ENCODE assay signal across 26 mouse cellular contexts in genomic region chr13:40906528-40906927, GRCm38 (mm10). TPM values are rescaled to one million over a fixed set of nuclear protein-coding genes. Genes with fewer than 3 reads are reported as not detected.
DNase-seq lines count a peak whose midpoint lies in the region; ATAC-seq and TF ChIP-seq lines count a peak whose summit lies in the region.
"Had no signal": no experiment of that assay in that cellular context is flagged by ENCODE, and none has a peak within 500 bp of the region (broad histone marks: within the 10 kb centered on the region; RNA-seq: fewer than 3 reads in every experiment).

No protein-coding gene starts in this region.

- DNase-seq in intestine, embryonic 14.5 days (ENCODE audit: low spot score) = no peak
- DNase-seq in kidney, postnatal 36 days = no peak
- DNase-seq in R1 (ENCODE audit: low read depth, low spot score) = peak; percentile 63
- DNase-seq in thymus, postnatal 4 days = no peak
- no peak for DNase-seq in cerebellum, adult 18-20 months
- DNase-seq: adrenal gland, postnatal 10 days; adrenal gland, postnatal 36 days; cerebellum, adult 11 months; cerebellum, adult 8-10 months; cerebellum, postnatal 10 days; cerebellum, postnatal 36 days; embryo, embryonic 11 days; gastrocnemius, postnatal 10 days; gastrocnemius, postnatal 36 days; heart, adult 11 months had no signal

- WGBS in intestine, embryonic 14.5 days = 87% methylated on average over 7 of the region's 7 CpGs
- WGBS in intestine, embryonic 15.5 days = 80% methylated on average over 7 of the region's 7 CpGs
- WGBS in kidney, embryonic 15.5 days = 85% methylated on average over 7 of the region's 7 CpGs

- TF ChIP-seq CTCF in E14TG2a.4 (conservative IDR thresholded peaks at IDR 0.05; ENCODE audit: low read length) = no peak

- ATAC-seq in intestine, embryonic 14.5 days (replicated peaks; ENCODE audit: low FRiP score, low TSS enrichment, low read depth) = no peak
- no peak for ATAC-seq in intestine, embryonic 15.5 days
- no peak for ATAC-seq in kidney, embryonic 15.5 days (replicated peaks; ENCODE audit: low FRiP score)
- ATAC-seq: forebrain, embryonic 15.5 days had no signal

- no peak overlapping the region for H3K9ac ChIP-seq in intestine, embryonic 14.5 days (ENCODE audit: low read length)
- H3K9ac ChIP-seq in intestine, embryonic 15.5 days = no peak overlapping the region
- H3K9ac ChIP-seq in kidney, embryonic 15.5 days = no peak overlapping the region
- H3K9ac ChIP-seq: embryonic facial prominence, embryonic 13.5 days; forebrain, embryonic 12.5 days; forebrain, embryonic 15.5 days; hindbrain, embryonic 12.5 days; hindbrain, embryonic 15.5 days had no signal

- H3K27me3 ChIP-seq in intestine, embryonic 14.5 days (replicated peaks; ENCODE audit: control insufficient read depth, insufficient read depth, low read length) = no peaks in the 10 kb centered on the region
- H3K27me3 ChIP-seq in intestine, embryonic 15.5 days (replicated peaks) = no peaks in the 10 kb centered on the region
- no peaks in the 10 kb centered on the region for H3K27me3 ChIP-seq in kidney, embryonic 15.5 days
- no peaks in the 10 kb centered on the region for H3K27me3 ChIP-seq in E14TG2a.4 (ENCODE audit: insufficient read depth, low read length)
- H3K27me3 ChIP-seq: forebrain, embryonic 15.5 days; hindbrain, embryonic 12.5 days; hindbrain, embryonic 15.5 days had no signal

- no peaks in the 10 kb centered on the region for H3K9me3 ChIP-seq in intestine, embryonic 14.5 days (ENCODE audit: control insufficient read depth, low read length)
- H3K9me3 ChIP-seq in intestine, embryonic 15.5 days = no peaks in the 10 kb centered on the region
- H3K9me3 ChIP-seq in kidney, embryonic 15.5 days (replicated peaks) = no peaks in the 10 kb centered on the region
- no peaks in the 10 kb centered on the region for H3K9me3 ChIP-seq in E14TG2a.4 (ENCODE audit: low read length)
- H3K9me3 ChIP-seq: embryonic facial prominence, embryonic 10.5 days; embryonic facial prominence, embryonic 13.5 days; forebrain, embryonic 12.5 days; forebrain, embryonic 15.5 days; hindbrain, embryonic 12.5 days; hindbrain, embryonic 15.5 days had no signal

- H3K27ac ChIP-seq in intestine, embryonic 14.5 days (ENCODE audit: low read depth) = 0 out of 2 replicates have a peak overlapping the region, but pooled peaks have one; percentile 2
- H3K27ac ChIP-seq in intestine, embryonic 15.5 days = no peak overlapping the region
- 0 out of 2 replicates have a peak overlapping the region, but pooled peaks have one; percentile 22 for H3K27ac ChIP-seq in kidney, embryonic 15.5 days
- H3K27ac ChIP-seq: embryonic facial prominence, embryonic 10.5 days; embryonic facial prominence, embryonic 13.5 days; forebrain, embryonic 12.5 days; forebrain, embryonic 15.5 days; hindbrain, embryonic 12.5 days; hindbrain, embryonic 15.5 days had no signal

- no peak overlapping the region for H3K4me3 ChIP-seq in intestine, embryonic 14.5 days (ENCODE audit: low read depth, low read length)
- H3K4me3 ChIP-seq in intestine, embryonic 15.5 days (replicated peaks) = no peak overlapping the region
- H3K4me3 ChIP-seq in kidney, embryonic 15.5 days (replicated peaks) = no peak overlapping the region
- H3K4me3 ChIP-seq in E14TG2a.4 (replicated peaks; ENCODE audit: low read length) = 0 out of 2 replicates have a peak overlapping the region, but pooled peaks have one; percentile 5
- H3K4me3 ChIP-seq: embryonic facial prominence, embryonic 10.5 days; embryonic facial prominence, embryonic 13.5 days; erythroblast, embryonic 14.5 days; forebrain, embryonic 12.5 days; forebrain, embryonic 15.5 days; hindbrain, embryonic 12.5 days; hindbrain, embryonic 15.5 days had no signal

- H3K4me1 ChIP-seq in intestine, embryonic 14.5 days (replicated peaks; ENCODE audit: control insufficient read depth, insufficient read depth, low read length) = 0 out of 2 replicates have a peak, but pooled peaks cover 3% of the 10 kb centered on the region
- H3K4me1 ChIP-seq in intestine, embryonic 15.5 days (replicated peaks) = peaks cover 12% of the 10 kb centered on the region; the same call in 1 of the 2 replicates
- H3K4me1 ChIP-seq in kidney, embryonic 15.5 days = peaks cover 20% of the 10 kb centered on the region
- peaks cover 89% of the 10 kb centered on the region for H3K4me1 ChIP-seq in E14TG2a.4 (replicated peaks; ENCODE audit: low read depth, low read length)
- H3K4me1 ChIP-seq: embryonic facial prominence, embryonic 13.5 days; forebrain, embryonic 15.5 days; hindbrain, embryonic 12.5 days; hindbrain, embryonic 15.5 days had no signal

- H3K36me3 ChIP-seq in intestine, embryonic 14.5 days (ENCODE audit: control insufficient read depth, insufficient read depth, low read length) = no peaks in the 10 kb centered on the region
- no peaks in the 10 kb centered on the region for H3K36me3 ChIP-seq in intestine, embryonic 15.5 days
- no peaks in the 10 kb centered on the region for H3K36me3 ChIP-seq in kidney, embryonic 15.5 days
- peaks cover 47% of the 10 kb centered on the region for H3K36me3 ChIP-seq in E14TG2a.4 (ENCODE audit: insufficient read depth, low read length)
- H3K36me3 ChIP-seq: embryonic facial prominence, embryonic 10.5 days; embryonic facial prominence, embryonic 13.5 days; forebrain, embryonic 12.5 days; forebrain, embryonic 15.5 days; hindbrain, embryonic 12.5 days; hindbrain, embryonic 15.5 days had no signal

- no peak overlapping the region for H3K4me2 ChIP-seq in intestine, embryonic 14.5 days (ENCODE audit: low read length)
- H3K4me2 ChIP-seq in intestine, embryonic 15.5 days (replicated peaks) = no peak overlapping the region
- H3K4me2 ChIP-seq in kidney, embryonic 15.5 days = no peak overlapping the region
- H3K4me2 ChIP-seq: embryonic facial prominence, embryonic 13.5 days; forebrain, embryonic 12.5 days; forebrain, embryonic 15.5 days; heart, embryonic 11.5 days; hindbrain, embryonic 12.5 days; hindbrain, embryonic 15.5 days had no signal

RNA-seq across cellular contexts. Expression of gene Gcnt2, which starts 47.0 kb away (rescaled TPM):
- 11.2 and 11.4 TPM in 2 replicates for polyA plus RNA-seq in intestine, embryonic 14.5 days (2014; fragmentation: Nextera tagmentation; extraction: Ambion mirVana)
- polyA plus RNA-seq in intestine, embryonic 15.5 days (2015; fragmentation: Nextera tagmentation; extraction: Ambion mirVana) = 12.2 and 12.4 TPM in 2 replicates
- polyA plus RNA-seq in kidney, embryonic 15.5 days (2015; fragmentation: Nextera tagmentation; extraction: Ambion mirVana) = 5.7 and 5.8 TPM in 2 replicates
- polyA plus RNA-seq: erythroblast, embryonic 14.5 days had no signal
